Mouse (Mus musculus): ENCODE results near the gene Aldh3b2.

Gene Aldh3b2

DNA sequence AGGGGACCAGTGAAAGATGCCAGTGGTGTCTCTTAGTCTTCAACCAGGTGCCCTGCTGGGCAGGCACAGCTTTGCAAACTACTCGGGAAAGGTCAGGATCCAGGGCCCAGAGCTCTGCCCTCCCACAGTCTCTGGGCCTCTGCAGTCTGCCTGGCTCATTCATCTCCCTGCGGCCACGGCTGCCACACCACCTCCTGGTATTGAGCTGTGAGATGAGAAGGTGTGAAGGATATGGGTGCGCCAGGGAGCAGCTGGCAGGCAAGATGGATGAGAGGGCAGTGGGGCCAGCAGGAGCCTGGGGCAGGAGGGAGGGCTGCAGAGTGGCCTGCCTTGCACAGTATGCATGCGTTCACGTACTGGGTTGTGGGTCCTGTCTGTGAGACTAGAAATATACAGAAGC is 18.7 kb downstream of the Aldh3b2 start:
- no peak for DNase-seq

DNA sequence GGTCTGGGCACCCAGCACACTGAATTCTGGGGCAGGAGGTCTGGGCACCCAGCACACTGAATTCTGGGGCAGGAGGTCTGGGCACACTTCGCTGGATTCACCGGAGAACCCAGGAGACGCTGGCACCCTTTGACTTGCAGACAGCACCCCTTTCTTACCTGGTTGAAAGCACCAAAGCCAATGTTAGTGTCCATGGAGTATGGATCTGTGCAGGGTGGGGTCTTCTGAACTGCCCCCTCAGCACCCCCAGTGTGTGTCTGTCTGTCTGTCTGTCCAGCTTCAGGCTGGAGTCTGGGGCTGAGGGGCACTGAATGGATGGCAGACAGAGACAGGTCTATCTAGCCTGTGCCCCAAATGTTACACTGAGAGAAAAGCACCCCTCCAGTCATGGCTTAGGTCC is 19.4 kb downstream of the Aldh3b2 start:
- no peak for DNase-seq

DNA sequence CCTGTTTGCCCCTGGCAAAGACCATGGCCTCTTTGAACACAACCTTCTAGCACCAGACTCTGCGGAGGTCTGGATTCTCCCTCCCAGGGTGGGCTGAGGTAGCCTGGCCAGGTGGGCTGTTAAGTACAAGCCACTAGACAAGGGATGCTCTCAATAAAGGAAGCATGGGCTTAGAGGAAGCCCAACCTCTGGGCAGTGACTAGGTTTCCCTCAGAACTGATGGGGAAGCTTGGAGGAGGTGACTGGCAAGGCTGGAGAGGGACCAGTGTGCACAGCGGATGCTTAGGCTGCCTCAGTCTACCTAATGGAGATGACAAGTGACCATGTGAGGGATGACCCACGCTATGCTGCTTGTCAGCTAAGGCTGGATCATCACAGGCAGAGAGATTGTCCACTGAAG is 19.8 kb downstream of the Aldh3b2 start:
- DNase-seq = no peak

GRCm38 (mm10) chr19:3992416-3992815 is 20.3 kb downstream of the Aldh3b2 start, which contains the start of gene Tbx10:
TSS of gene Tbx10 (plus strand) at chr19:3992752.
- no peak for DNase-seq

DNA sequence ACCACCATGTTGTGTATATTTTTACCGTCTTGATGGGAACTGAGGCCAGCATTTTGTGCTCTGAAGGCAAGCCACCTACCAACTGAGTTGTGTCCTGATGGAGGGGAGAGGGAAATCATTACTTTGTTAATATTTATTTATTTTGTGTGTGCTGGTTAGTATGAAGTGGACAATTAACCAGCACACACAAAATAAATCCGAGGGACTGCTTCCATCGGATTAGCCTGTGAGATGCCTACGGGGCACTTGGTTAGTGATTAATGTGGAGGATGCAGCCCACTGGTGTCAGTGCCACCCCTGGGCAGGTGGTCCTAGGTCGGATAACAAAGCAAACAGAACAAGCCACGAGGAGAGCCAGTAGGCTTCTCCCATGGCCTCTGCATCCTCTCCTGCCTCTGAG is 22.8 kb downstream of the Aldh3b2 start:
- DNase-seq = no peak

- no peak for DNase-seq
Measured at GRCm38 (mm10) chr19:3995505-3995904, 23.4 kb downstream of the Aldh3b2 start.

- DNase-seq = no peak
Measured at GRCm38 (mm10) chr19:3996106-3996505, 24.0 kb downstream of the Aldh3b2 start.

DNA sequence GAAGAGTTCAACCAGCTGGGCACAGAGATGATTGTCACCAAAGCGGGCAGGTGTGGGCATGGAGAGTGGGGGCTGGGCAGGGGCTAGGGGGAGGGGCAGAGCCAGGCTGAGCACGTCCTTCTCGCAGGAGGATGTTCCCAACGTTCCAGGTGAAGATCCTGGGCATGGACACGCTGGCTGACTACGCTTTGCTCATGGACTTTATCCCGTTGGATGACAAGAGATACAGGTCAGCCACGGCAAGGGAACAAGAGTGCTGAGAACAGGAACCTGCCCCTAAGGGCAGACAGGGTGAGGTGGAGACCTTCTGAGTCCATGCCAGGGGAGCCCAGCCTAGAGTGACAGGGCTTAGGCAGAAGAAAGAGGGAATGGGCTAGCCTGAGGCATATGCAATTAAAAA is 24.6 kb downstream of the Aldh3b2 start:
- DNase-seq = no peak

GRCm38 (mm10) chr19:3997231-3997630 is 25.1 kb downstream of the Aldh3b2 start:
- no peak for DNase-seq

- no peak for DNase-seq
Measured at GRCm38 (mm10) chr19:3998335-3998734, 26.2 kb downstream of the Aldh3b2 start.

- no peak for DNase-seq
Measured at GRCm38 (mm10) chr19:3999121-3999730, 27.1 kb downstream of the Aldh3b2 start.

DNA sequence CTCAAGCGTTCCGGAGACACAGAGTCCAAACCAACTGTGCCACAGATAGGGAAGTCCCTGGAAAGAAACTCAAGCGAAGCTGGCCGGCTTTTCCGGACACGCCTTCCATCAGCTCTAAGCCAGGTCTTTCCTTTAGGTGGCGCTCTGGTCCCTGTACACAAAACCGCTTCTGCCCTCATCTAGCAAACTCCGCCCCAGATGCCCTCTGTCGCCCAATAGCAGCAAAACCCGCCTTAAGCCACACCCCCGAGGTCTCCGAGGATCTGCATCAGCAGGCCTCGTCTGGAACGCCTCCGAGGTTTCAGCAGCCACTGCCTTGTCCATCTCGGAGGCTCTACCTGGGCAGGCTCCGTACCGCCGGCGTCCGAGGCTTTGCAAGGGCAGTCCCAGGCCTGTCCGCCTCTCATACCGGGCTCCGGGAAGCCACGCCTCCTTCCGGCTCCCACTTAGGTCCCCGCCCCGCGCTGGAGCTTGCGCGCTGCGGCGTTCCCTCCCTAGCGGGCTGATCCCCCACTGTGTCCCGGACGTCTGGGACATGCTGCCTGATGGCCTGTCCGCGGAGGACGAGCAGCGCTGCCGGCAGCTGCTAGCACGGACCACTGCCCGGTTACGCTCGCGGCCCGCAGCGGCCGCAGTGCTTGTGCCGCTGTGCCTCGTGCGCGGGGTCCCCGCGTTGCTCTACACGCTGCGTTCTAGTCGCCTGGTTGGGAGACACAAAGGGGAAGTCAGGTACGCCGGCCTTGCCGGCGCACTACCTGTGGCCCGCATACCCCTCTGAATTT is 28.2 kb downstream of the Aldh3b2 start, which contains the start of the genes Nudt8 and Gm49405:
Gene Nudt8, plus strand, starts transcription at position 462 of the 782 bp plus-strand sequence.
Gene Gm49405, plus strand, starts transcription at position 508 of the 782 bp plus-strand sequence.
- peak; percentile 95 for DNase-seq

GRCm38 (mm10) chr19:4000949-4001525 is 28.9 kb downstream of the Aldh3b2 start:
- DNase-seq = no peak

- DNase-seq = no peak
Measured at GRCm38 (mm10) chr19:4001752-4002151, 29.6 kb downstream of the Aldh3b2 start.

DNA sequence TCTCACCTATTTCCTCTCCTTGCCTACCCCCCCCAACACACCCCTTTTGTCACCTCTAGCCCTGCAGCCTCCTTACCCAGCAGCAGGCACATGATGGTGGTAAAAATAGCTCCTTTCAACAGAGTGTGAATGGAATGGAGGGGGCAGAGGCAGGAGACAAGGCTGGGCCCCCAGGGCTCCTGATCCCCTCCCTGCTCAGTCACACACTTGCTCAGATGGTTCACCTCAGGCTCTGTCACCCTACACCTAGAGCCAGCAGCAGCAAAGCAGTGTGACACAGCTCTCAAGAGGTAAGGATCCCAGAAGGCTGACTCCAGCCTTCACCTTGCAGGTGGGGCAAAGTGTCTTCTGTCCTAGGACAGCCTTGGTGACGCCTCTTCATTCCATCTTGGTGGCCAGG is 31.0 kb downstream of the Aldh3b2 start, which contains the start of gene Doc2g:
Gene Doc2g, plus strand, starts transcription at position 202 of the 400 bp plus-strand sequence.
- no peak for DNase-seq

GRCm38 (mm10) chr19:4003641-4004040 is 31.5 kb downstream of the Aldh3b2 start:
- DNase-seq = no peak

- no peak for DNase-seq
Measured at GRCm38 (mm10) chr19:4004331-4004730, 32.2 kb downstream of the Aldh3b2 start.

DNA sequence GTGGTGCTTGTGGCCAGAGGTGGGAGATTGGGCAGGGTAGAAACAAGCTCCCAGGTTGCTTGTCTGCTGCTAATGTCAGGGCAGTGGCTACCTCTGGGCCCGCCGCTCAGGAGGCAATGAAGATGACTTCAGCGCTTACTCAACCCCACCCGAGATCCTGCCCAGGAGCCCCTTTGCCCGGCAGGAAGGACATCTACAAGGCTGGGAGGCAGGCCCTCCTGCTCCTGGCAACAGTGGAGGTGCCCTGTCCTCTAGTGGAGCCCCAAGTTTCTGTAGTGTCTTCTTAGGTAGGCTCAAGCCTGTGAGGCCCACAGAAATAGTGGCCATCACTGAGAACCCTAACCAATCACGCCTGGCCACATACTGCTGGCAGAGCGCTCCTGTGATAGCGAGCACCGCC is 33.0 kb downstream of the Aldh3b2 start:
- DNase-seq = peak; percentile 6

DNA sequence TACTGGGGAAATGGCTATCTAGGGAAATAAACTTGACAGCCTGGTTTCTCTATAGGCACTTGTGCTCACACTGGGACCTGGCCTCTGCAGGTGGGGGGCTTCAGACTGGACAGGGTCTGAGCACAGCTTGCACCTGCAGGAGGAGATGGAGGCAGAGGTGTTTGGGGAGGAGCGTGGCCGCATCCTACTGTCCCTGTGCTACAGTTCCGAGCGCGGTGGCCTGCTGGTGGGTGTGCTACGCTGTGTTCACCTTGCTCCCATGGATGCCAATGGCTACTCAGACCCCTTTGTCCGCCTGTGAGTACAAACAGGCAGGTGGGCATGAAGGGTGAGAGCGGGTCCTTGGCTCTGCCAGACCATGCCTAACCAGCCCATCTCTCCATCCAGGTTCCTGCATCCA is 33.8 kb downstream of the Aldh3b2 start:
- DNase-seq = peak; percentile 4

GRCm38 (mm10) chr19:4011086-4011485 is 39.0 kb downstream of the Aldh3b2 start:
- no peak for DNase-seq

- DNase-seq = peak; percentile 91
Measured at GRCm38 (mm10) chr19:4012432-4013022, 40.4 kb downstream of the Aldh3b2 start, which contains the start of gene Ndufv1. TSS of gene Ndufv1 (minus strand) at chr19:4012806.

GRCm38 (mm10) chr19:4013066-4013465 is 40.9 kb downstream of the Aldh3b2 start:
- DNase-seq = no peak

DNA sequence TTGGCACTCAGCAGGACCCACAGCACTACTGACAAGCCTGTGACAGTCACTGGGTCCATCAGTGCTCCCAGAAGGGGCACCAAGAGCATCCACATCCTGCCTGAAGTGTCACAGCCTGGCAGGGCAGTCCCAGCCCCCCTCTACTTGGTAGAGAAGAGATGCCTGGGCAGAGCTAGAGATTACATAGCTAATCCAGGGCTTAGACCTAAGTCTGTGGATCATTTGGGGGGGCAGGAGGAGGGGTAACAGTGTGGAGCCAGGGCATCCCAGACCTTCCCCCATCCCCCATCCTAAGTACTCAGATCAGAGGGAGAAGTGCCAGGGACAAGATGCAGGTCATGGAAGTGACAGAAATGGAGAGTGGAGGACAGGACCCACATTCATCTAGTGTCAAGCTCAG is 42.7 kb downstream of the Aldh3b2 start:
- no peak for DNase-seq
